Mouse (Mus musculus): ENCODE measurements at regions not wholly inside any gene's neighbourhood (a gene's known extent, or its start where the extent isn't known, plus 50 kb on each side); places are given as distances from the start of the nearest gene placed in this dataset.

- TF ChIP-seq TAL1 (IDR thresholded peaks at IDR 0.05; ENCODE audit: low read length) (no peak), GATA1 (IDR thresholded peaks at IDR 0.05; ENCODE audit: low read length) (no peak)
Observed at GRCm38 (mm10) chr6:66291576-66291975, 243.6 kb upstream of the Mad2l1 start.

Data from erythroblast, embryonic 14.5 days (primary cell).